Mouse (Mus musculus) liver, postnatal 0 days (tissue): ENCODE measurements at regions not wholly inside any gene's neighbourhood (a gene's known extent, or its start where the extent isn't known, plus 50 kb on each side); places are given as distances from the start of the nearest gene placed in this dataset.
A peak's percentile ranks its signal among the peaks of the same experiment; 100 is the strongest.

Experiments used
- ATAC-seq: fragments of 200-750 bp; cut with Nextera tagmentation; 2 replicates; pipeline ENCODE4 v1.8.0; 2017; ENCODE audit warnings: mild to moderate bottlenecking, moderate library complexity
- DNase-seq: peaks from one replicate; pipeline ENCODE4 v3.0.0-alpha.2; 2016
- H3K27ac ChIP-seq: fragments of 300-500 bp; sonication (generic); 2 replicates; pipeline ENCODE4 v1.5.1; 2014; ENCODE audit warnings: antibody characterized with exemption, moderate library complexity, mild to moderate bottlenecking, low read depth
- H3K27me3 ChIP-seq: fragments of 300-500 bp; sonication (generic); 2 replicates; pipeline ENCODE4 v1.6.1; 2014; ENCODE audit warnings: low read length, control low read depth, mixed read lengths; ENCODE audit not compliant: insufficient read depth
- H3K36me3 ChIP-seq: fragments of 300-500 bp; sonication (generic); replicated peaks from 2 replicates; pipeline ENCODE4 v1.6.1; 2014; ENCODE audit warnings: mild to moderate bottlenecking, control low read depth, low read length, moderate library complexity, mixed read lengths; ENCODE audit not compliant: insufficient read depth
- H3K4me1 ChIP-seq: fragments of 300-500 bp; sonication (generic); 2 replicates; pipeline ENCODE4 v1.6.1; 2014; ENCODE audit warnings: antibody characterized with exemption, mild to moderate bottlenecking, control low read depth; ENCODE audit not compliant: insufficient read depth
- H3K4me2 ChIP-seq: fragments of 300-500 bp; sonication (generic); 2 replicates; pipeline ENCODE4 v1.6.1; 2014; ENCODE audit warnings: low read depth, mild to moderate bottlenecking, low read length, moderate library complexity, mixed read lengths
- H3K4me3 ChIP-seq: fragments of 300-500 bp; sonication (generic); 2 replicates; pipeline ENCODE4 v1.5.1; 2014; ENCODE audit warnings: low read depth, low read length
- H3K9ac ChIP-seq: fragments of 300-500 bp; sonication (generic); replicated peaks from 2 replicates; pipeline ENCODE4 v1.6.1; 2014; ENCODE audit warnings: mild to moderate bottlenecking, moderate library complexity
- H3K9me3 ChIP-seq: fragments of 300-500 bp; sonication (generic); 2 replicates; pipeline ENCODE4 v1.6.1; 2016; ENCODE audit warnings: mild to moderate bottlenecking, control low read depth, low read length, mixed read lengths
- CTCF ChIP-seq: sonication (generic); IDR thresholded peaks from 2 replicates; pipeline ENCODE4 v1.5.1; 2016; ENCODE audit warnings: antibody characterized with exemption, low read depth
- EP300 ChIP-seq: IDR thresholded peaks from 2 replicates; pipeline ENCODE4 v1.6.1; 2016; ENCODE audit warnings: antibody characterized with exemption, low read depth, mild to moderate bottlenecking
- WGBS: fragments of 180-500 bp; shearing (Covaris S2); extraction: QIAGEN DNeasy Blood & Tissue Kit; methylation state at CpG from one replicate; pipeline ENCODE4 v1.1.7; 2014; ENCODE audit not compliant: insufficient replicate concordance; 5-methylcytosine and 5-hydroxymethylcytosine counted together

- Histone ChIP-seq H3K27me3 (no peaks in the 10 kb centered on the region), H3K27ac (no peak overlapping the region), H3K9ac (no peak overlapping the region), H3K36me3 (no peaks in the 10 kb centered on the region), H3K9me3 (no peaks in the 10 kb centered on the region), H3K4me1 (no peaks in the 10 kb centered on the region), H3K4me3 (no peak overlapping the region), H3K4me2 (no peak overlapping the region)
- DNase-seq (no peak), ATAC-seq (no peak)
- WGBS = 40% methylated on average over 7 of the region's 7 CpGs
- TF ChIP-seq EP300 (no peak), CTCF (no peak)
Measured at GRCm38 (mm10) chrX:49387439-49387838, 76.3 kb upstream of the Arhgap36 start.

- TF ChIP-seq CTCF = peak; percentile 56
- no peak for TF ChIP-seq EP300
Measured at GRCm38 (mm10) chrX:49377067-49377466, 86.7 kb upstream of the Arhgap36 start.

GRCm38 (mm10) chrX:49370384-49370783 is 82.3 kb upstream of the Enox2 start:
- 63% methylated on average over 2 of the region's 2 CpGs for WGBS
- TF ChIP-seq CTCF (no peak), EP300 (no peak)

More at GRCm38 (mm10) chrX:49377067-49377466, 86.7 kb upstream of the Arhgap36 start:
- H3K27me3 ChIP-seq = no peaks in the 10 kb centered on the region
- no peaks in the 10 kb centered on the region for H3K4me1 ChIP-seq
- 18% methylated on average over 8 of the region's 8 CpGs for WGBS
- H3K9ac ChIP-seq = no peak overlapping the region
- no peak overlapping the region for H3K4me2 ChIP-seq
- no peak overlapping the region for H3K4me3 ChIP-seq
- no peak overlapping the region for H3K27ac ChIP-seq
- ATAC-seq (no peak), DNase-seq (peak; percentile 16)
- no peaks in the 10 kb centered on the region for H3K36me3 ChIP-seq
- H3K9me3 ChIP-seq = no peaks in the 10 kb centered on the region

GRCm38 (mm10) chrX:49369404-49369803 is 81.3 kb upstream of the Enox2 start:
- ATAC-seq (no peak), DNase-seq (no peak)
- WGBS = 73% methylated on average over 9 of the region's 9 CpGs
- no peak overlapping the region for H3K9ac ChIP-seq
- H3K36me3 ChIP-seq = no peaks in the 10 kb centered on the region
- no peak overlapping the region for H3K27ac ChIP-seq
- H3K27me3 ChIP-seq = no peaks in the 10 kb centered on the region
- no peaks in the 10 kb centered on the region for H3K4me1 ChIP-seq
- no peak overlapping the region for H3K4me3 ChIP-seq
- no peak for TF ChIP-seq EP300
- TF ChIP-seq CTCF = no peak
- H3K9me3 ChIP-seq = no peaks in the 10 kb centered on the region
- H3K4me2 ChIP-seq = no peak overlapping the region

More at GRCm38 (mm10) chrX:49370384-49370783, 82.3 kb upstream of the Enox2 start:
- Histone ChIP-seq H3K9me3 (no peaks in the 10 kb centered on the region), H3K36me3 (no peaks in the 10 kb centered on the region), H3K4me3 (no peak overlapping the region), H3K27ac (no peak overlapping the region), H3K4me1 (no peaks in the 10 kb centered on the region), H3K27me3 (no peaks in the 10 kb centered on the region), H3K9ac (no peak overlapping the region), H3K4me2 (no peak overlapping the region)
- ATAC-seq (no peak), DNase-seq (no peak)

GRCm38 (mm10) chrX:49346451-49346850 is 58.4 kb upstream of the Enox2 start:
- Histone ChIP-seq H3K4me1 (no peaks in the 10 kb centered on the region), H3K9ac (no peak overlapping the region), H3K36me3 (no peaks in the 10 kb centered on the region), H3K27ac (no peak overlapping the region), H3K4me2 (no peak overlapping the region), H3K4me3 (no peak overlapping the region), H3K27me3 (no peaks in the 10 kb centered on the region), H3K9me3 (no peaks in the 10 kb centered on the region)
- TF ChIP-seq CTCF (peak; percentile 25; the same call in 1 of the 2 replicates), EP300 (no peak)
- ATAC-seq (no peak), DNase-seq (no peak)
